Mouse (Mus musculus) C2C12 (cell line): ENCODE data around the gene Gm21983.

ENCODE experiments used
- CEBPB ChIP-seq: IDR thresholded peaks from one replicate; pipeline ENCODE4 v1.6.1; 2011; ENCODE audit warnings: low read depth, mild to moderate bottlenecking, control low read depth, moderate library complexity
- CTCF ChIP-seq: IDR thresholded peaks from one replicate; pipeline ENCODE4 v1.5.1; 2011; ENCODE audit not compliant: control insufficient read depth, insufficient read depth, insufficient read length
- FOSL1 ChIP-seq: IDR thresholded peaks from one replicate; pipeline ENCODE4 v1.8.0; 2011; ENCODE audit warnings: mild to moderate bottlenecking, low read length; ENCODE audit not compliant: poor library complexity, insufficient read depth, severe bottlenecking
- MAX ChIP-seq: IDR thresholded peaks from one replicate; pipeline ENCODE4 v1.6.1; 2011; ENCODE audit warnings: mild to moderate bottlenecking, control low read depth
- MYOD1 ChIP-seq: IDR thresholded peaks from one replicate; pipeline ENCODE4 v1.6.1; 2011; ENCODE audit warnings: low read depth; ENCODE audit not compliant: control insufficient read depth, insufficient read length
- MYOG ChIP-seq: IDR thresholded peaks from one replicate; pipeline ENCODE4 v1.6.1; 2011; ENCODE audit not compliant: control insufficient read depth, insufficient read length; ENCODE audit errors: extremely low read depth
- USF1 ChIP-seq: IDR thresholded peaks from one replicate; pipeline ENCODE4 v1.6.1; 2011; ENCODE audit warnings: low read depth, mild to moderate bottlenecking, control low read depth, moderate library complexity

GRCm38 (mm10) chr7:27203730-27204449 is 23.0 kb upstream of the Gm21983 start:
- TF ChIP-seq MAX (no peak), CTCF (no peak), FOSL1 (no peak), MYOG (no peak), CEBPB (no peak), USF1 (no peak), MYOD1 (no peak)
